Mouse (Mus musculus): ENCODE results near the gene Ptpn14. TPM values are rescaled to one million over a fixed set of nuclear protein-coding genes. Genes with fewer than 3 reads are reported as not detected.

Ptpn14 gene
- polyA plus RNA-seq, 1 experiment from 2014 or later: 4.6 TPM

DNA sequence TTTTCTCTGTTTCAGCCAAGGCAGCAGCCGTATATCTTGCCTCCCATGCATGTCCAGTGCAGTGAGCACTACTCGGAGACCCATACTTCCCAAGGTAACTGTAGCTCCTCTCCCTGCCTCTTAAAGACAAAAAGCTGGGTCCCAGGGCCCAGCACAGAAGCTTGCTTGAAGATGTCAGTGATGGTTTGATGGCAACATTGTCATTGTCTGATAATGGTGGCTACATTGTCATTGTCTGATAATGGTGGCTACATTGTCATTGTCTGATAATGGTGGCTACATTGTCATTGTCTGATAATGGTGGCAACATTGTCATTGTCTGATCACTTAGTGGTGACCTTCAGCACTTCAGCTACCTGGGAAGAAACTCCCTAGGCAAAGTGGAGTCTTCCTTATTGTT lies 118.3 kb downstream of the Ptpn14 start:
- DNase-seq (ENCODE audit: low spot score): no peak
- Histone ChIP-seq H3K9me3 (replicated peaks) (no peaks in the 10 kb centered on the region), H3K27me3 (ENCODE audit: low read depth, poor library complexity, severe bottlenecking) (no peaks in the 10 kb centered on the region), H3K27ac (replicated peaks) (0 out of 2 replicates have a peak overlapping the region, but pooled peaks have one; percentile 17), H3K4me1 (no peaks in the 10 kb centered on the region), H3K4me3 (no peak overlapping the region), H3K36me3 (peaks cover 27% of the 10 kb centered on the region)
- 90% methylated on average over 2 of the region's 2 CpGs for WGBS

DNA sequence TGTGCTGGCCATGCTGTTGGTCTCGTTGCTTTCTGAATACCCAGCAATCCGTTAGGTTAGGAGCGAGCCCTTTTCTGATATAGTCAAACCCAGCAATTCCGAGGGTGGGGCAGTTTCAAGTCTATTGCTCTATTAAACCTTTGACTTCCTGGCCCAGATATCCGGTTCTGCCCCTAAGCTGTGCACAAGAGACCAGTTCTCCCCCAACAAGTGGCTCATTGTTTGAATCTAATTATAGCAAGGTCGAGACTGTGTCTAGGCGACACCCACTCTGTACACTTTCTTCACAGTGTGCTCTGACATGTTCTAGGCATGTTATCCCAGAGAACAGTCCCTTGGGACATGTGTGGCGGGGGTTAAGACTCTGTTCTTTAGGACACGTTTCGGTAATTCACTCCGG lies 121.5 kb downstream of the Ptpn14 start:
- no peak for DNase-seq (ENCODE audit: low spot score)
- peaks cover 24% of the 10 kb centered on the region for H3K36me3 ChIP-seq
- H3K27me3 ChIP-seq (ENCODE audit: low read depth, poor library complexity, severe bottlenecking): no peaks in the 10 kb centered on the region
- no peak overlapping the region for H3K27ac ChIP-seq (replicated peaks)
- 89% methylated on average over 11 of the region's 11 CpGs for WGBS
- no peak overlapping the region for H3K4me3 ChIP-seq
- H3K9me3 ChIP-seq (replicated peaks): no peaks in the 10 kb centered on the region
- no peaks in the 10 kb centered on the region for H3K4me1 ChIP-seq

GRCm38 (mm10) chr1:189852051-189852450 lies 124.0 kb downstream of the Ptpn14 start:
- WGBS: 89% methylated on average over 5 of the region's 5 CpGs
- Histone ChIP-seq H3K4me3 (no peak overlapping the region), H3K27me3 (ENCODE audit: low read depth, poor library complexity, severe bottlenecking) (no peaks in the 10 kb centered on the region), H3K4me1 (no peaks in the 10 kb centered on the region), H3K27ac (replicated peaks) (no peak overlapping the region), H3K9me3 (replicated peaks) (no peaks in the 10 kb centered on the region), H3K36me3 (peaks cover 30% of the 10 kb centered on the region)
- no peak for DNase-seq (ENCODE audit: low spot score)

DNA sequence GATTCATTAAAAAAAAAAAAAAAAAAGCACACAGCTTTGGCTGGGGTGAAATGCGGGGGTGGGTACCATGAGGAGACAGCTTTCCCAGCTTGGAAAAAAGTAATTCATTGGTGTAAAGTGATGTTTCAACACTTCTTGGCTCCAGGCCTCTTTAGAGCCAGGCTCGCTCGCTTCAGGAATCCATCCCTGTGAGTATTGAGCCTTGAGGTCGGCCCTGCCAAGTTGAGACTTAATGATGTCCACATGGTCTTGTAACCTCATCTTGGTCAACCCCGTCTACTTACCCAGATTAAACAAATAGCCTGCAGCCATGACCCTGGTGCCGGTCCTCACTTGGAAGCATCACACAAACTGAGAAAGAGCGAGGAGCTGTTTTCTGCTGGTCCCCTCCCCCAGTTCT lies 124.4 kb downstream of the Ptpn14 start:
- H3K4me3 ChIP-seq: no peak overlapping the region
- H3K4me1 ChIP-seq: no peaks in the 10 kb centered on the region
- 88% methylated on average over 7 of the region's 7 CpGs for WGBS
- H3K9me3 ChIP-seq (replicated peaks): no peaks in the 10 kb centered on the region
- H3K36me3 ChIP-seq: peaks cover 34% of the 10 kb centered on the region
- DNase-seq (ENCODE audit: low spot score): no peak
- H3K27ac ChIP-seq (replicated peaks): no peak overlapping the region
- H3K27me3 ChIP-seq (ENCODE audit: low read depth, poor library complexity, severe bottlenecking): no peaks in the 10 kb centered on the region

- Histone ChIP-seq H3K4me1 (no peaks in the 10 kb centered on the region), H3K36me3 (peaks cover 40% of the 10 kb centered on the region), H3K4me3 (no peak overlapping the region), H3K27ac (replicated peaks) (no peak overlapping the region), H3K27me3 (ENCODE audit: low read depth, poor library complexity, severe bottlenecking) (no peaks in the 10 kb centered on the region), H3K9me3 (replicated peaks) (no peaks in the 10 kb centered on the region)
- 92% methylated on average over 13 of the region's 13 CpGs for WGBS
- no peak for DNase-seq (ENCODE audit: low spot score)
Measured at GRCm38 (mm10) chr1:189854646-189855045, 126.6 kb downstream of the Ptpn14 start.

DNA sequence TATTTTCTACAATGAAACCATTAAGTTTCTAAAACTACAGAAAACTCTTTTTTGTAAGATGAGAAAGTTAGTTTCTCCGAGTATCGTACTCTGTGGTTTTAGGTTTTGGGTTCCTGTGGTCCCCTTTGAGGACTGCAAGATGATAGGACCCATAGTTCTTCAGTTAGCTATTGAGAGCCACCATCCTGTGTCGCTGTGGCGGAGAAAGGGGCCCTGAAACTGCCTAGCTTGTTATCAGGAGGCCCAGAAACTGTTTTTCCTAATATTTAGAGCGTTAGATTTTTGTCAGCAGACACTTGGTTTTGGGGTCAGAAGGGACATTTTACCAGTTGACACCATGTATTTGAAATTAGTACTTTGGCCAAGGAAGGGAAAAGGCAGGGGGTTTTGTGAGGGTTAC lies 127.7 kb downstream of the Ptpn14 start:
- Histone ChIP-seq H3K27me3 (ENCODE audit: low read depth, poor library complexity, severe bottlenecking) (no peaks in the 10 kb centered on the region), H3K9me3 (replicated peaks) (no peaks in the 10 kb centered on the region), H3K27ac (replicated peaks) (no peak overlapping the region), H3K4me3 (no peak overlapping the region), H3K36me3 (peaks cover 30% of the 10 kb centered on the region), H3K4me1 (no peaks in the 10 kb centered on the region; the same call in 1 of the 2 replicates)
- DNase-seq (ENCODE audit: low spot score): no peak
- WGBS: 93% methylated on average over 5 of the region's 5 CpGs

DNA sequence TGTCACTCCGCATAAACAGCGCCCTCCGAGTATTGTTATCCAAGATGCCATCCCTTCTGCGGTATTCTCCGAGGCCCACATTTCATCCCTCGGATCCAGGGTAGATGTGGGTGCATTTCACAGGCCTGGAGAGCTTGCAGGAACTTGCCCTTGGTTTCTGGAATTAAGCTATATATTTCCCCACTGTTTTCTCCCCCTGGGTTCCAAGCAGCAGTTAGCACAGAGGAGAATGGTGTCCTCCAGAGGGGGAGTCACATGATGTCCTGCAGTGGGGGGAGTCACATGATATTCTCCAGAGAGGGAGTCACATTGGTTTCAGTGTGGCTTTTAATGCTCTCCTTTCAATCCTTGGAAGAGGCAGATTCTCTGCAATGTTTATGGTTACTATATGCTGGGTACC lies 130.3 kb downstream of the Ptpn14 start:
- 92% methylated on average over 6 of the region's 6 CpGs for WGBS
- no peaks in the 10 kb centered on the region for H3K27me3 ChIP-seq (ENCODE audit: low read depth, poor library complexity, severe bottlenecking)
- no peak overlapping the region for H3K27ac ChIP-seq (replicated peaks)
- no peaks in the 10 kb centered on the region; the same call in 1 of the 2 replicates for H3K4me1 ChIP-seq
- H3K4me3 ChIP-seq: no peak overlapping the region
- no peak for DNase-seq (ENCODE audit: low spot score)
- peaks cover 18% of the 10 kb centered on the region for H3K36me3 ChIP-seq
- no peaks in the 10 kb centered on the region for H3K9me3 ChIP-seq (replicated peaks)

DNA sequence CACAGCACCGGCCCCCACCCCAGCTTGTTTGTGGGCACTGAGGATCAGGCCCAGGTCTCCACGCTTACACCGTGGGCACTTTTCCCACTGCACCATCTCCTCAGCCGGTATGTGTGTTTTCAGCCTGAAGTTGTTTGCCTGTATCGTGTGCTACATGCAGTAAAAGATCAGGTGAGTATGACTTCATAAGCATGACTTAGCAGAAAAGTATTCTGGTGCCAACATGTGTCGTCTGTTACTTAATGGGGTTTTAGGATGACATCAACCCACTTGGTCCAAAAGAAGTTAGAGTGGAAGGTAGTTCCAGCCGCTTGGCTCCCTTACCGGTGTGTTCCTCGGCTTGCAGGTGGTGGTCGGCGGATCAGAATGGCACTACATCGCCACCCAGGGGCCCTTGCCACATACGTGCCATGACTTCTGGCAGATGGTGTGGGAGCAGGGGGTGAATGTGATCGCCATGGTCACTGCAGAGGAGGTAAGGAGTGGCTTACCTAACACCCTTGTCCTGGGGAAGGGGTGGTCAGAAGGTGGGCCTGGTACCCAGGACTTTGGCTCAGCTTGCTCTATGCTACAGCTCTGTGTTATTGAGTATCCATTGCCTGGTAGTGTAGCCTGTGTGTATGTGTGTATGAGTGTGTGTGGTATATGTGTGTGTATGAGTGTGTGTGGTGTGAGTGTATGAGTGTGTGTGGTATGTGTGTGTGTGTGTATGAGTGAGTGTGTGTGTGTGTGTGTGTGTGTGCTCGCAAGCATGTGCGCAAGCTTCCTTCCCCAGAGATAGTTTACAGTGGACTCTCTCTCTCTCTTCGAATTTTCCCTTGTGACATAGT lies 132.3 kb downstream of the Ptpn14 start:
- no peaks in the 10 kb centered on the region for H3K27me3 ChIP-seq (ENCODE audit: low read depth, poor library complexity, severe bottlenecking)
- no peak overlapping the region for H3K4me3 ChIP-seq
- H3K4me1 ChIP-seq: no peaks in the 10 kb centered on the region; the same call in 1 of the 2 replicates
- H3K9me3 ChIP-seq (replicated peaks): no peaks in the 10 kb centered on the region
- no peak for DNase-seq (ENCODE audit: low spot score)
- no peak overlapping the region for H3K27ac ChIP-seq (replicated peaks)
- peaks cover 25% of the 10 kb centered on the region for H3K36me3 ChIP-seq
- WGBS: 91% methylated on average over 17 of the region's 17 CpGs

- Histone ChIP-seq H3K4me3 (no peak overlapping the region), H3K27ac (replicated peaks) (no peak overlapping the region), H3K27me3 (ENCODE audit: low read depth, poor library complexity, severe bottlenecking) (no peaks in the 10 kb centered on the region), H3K9me3 (replicated peaks) (no peaks in the 10 kb centered on the region), H3K36me3 (peaks cover 28% of the 10 kb centered on the region), H3K4me1 (no peaks in the 10 kb centered on the region; the same call in 1 of the 2 replicates)
- WGBS: 87% methylated on average over 12 of the region's 12 CpGs
- no peak for DNase-seq (ENCODE audit: low spot score)
Measured at GRCm38 (mm10) chr1:189860942-189861315, 132.9 kb downstream of the Ptpn14 start.

GRCm38 (mm10) chr1:189863727-189864126 lies 135.7 kb downstream of the Ptpn14 start:
- DNase-seq (ENCODE audit: low spot score): no peak
- H3K9me3 ChIP-seq (replicated peaks): no peaks in the 10 kb centered on the region
- no peak overlapping the region for H3K4me3 ChIP-seq
- no peak overlapping the region for H3K27ac ChIP-seq (replicated peaks)
- 95% methylated on average over 3 of the region's 3 CpGs for WGBS
- peaks cover 11% of the 10 kb centered on the region; the same call in 1 of the 2 replicates for H3K36me3 ChIP-seq
- no peaks in the 10 kb centered on the region for H3K27me3 ChIP-seq (ENCODE audit: low read depth, poor library complexity, severe bottlenecking)
- H3K4me1 ChIP-seq: peaks cover 7% of the 10 kb centered on the region

DNA sequence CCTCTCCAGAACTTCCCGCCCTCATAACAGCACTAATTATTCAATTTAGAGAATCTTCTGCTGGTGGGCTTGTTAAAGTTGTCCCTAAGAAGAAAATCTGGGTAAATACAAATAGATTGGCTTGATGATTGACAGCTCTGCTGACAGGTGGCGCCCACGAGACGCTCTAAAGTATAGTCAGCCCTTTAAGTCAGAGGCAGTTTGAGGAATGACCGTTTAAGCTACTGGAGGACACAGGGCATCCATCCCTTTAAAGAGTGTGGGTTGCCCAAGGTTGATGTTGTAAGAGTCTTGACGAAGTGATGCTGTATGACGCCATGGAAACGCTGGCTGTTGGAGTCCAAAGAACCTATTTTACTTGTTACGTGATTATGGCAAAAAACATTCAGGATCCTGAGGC lies 136.2 kb downstream of the Ptpn14 start:
- Histone ChIP-seq H3K4me3 (no peak overlapping the region), H3K4me1 (peaks cover 7% of the 10 kb centered on the region), H3K27ac (replicated peaks) (no peak overlapping the region), H3K36me3 (peaks cover 11% of the 10 kb centered on the region; the same call in 1 of the 2 replicates), H3K9me3 (replicated peaks) (no peaks in the 10 kb centered on the region), H3K27me3 (ENCODE audit: low read depth, poor library complexity, severe bottlenecking) (no peaks in the 10 kb centered on the region)
- no peak for DNase-seq (ENCODE audit: low spot score)
- WGBS: 83% methylated on average over 9 of the region's 9 CpGs

GRCm38 (mm10) chr1:189864846-189865560 lies 136.9 kb downstream of the Ptpn14 start:
- H3K9me3 ChIP-seq (replicated peaks): no peaks in the 10 kb centered on the region
- no peak overlapping the region for H3K27ac ChIP-seq (replicated peaks)
- no peaks in the 10 kb centered on the region for H3K27me3 ChIP-seq (ENCODE audit: low read depth, poor library complexity, severe bottlenecking)
- peaks cover 7% of the 10 kb centered on the region for H3K4me1 ChIP-seq
- 89% methylated on average over 15 of the region's 15 CpGs for WGBS
- peaks cover 17% of the 10 kb centered on the region for H3K36me3 ChIP-seq
- H3K4me3 ChIP-seq: no peak overlapping the region
- no peak for DNase-seq (ENCODE audit: low spot score)

DNA sequence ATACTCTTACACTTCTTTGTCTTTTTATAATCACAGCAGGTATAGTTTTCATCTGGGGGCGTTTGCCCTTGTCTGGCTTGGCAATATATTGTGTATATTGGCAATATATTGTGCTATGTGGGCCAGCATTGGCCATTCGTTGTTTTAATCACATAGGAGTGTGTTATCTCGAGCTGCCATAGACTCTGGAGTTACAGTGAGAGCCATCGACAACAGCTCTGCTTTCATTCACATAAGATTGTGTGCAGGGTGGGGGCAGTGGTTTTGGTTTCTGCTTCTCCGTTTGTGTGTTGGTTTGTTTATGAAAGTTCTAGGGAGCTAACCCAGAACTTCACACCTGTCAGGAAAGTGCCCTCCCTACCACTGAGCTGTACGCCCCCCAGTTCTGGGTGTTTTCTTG lies 138.6 kb downstream of the Ptpn14 start:
- peaks cover 7% of the 10 kb centered on the region for H3K4me1 ChIP-seq
- H3K4me3 ChIP-seq: no peak overlapping the region
- no peak for DNase-seq (ENCODE audit: low spot score)
- H3K27ac ChIP-seq (replicated peaks): 0 out of 2 replicates have a peak overlapping the region, but pooled peaks have one; percentile 61
- H3K9me3 ChIP-seq (replicated peaks): no peaks in the 10 kb centered on the region
- WGBS: 89% methylated on average over 6 of the region's 6 CpGs
- H3K27me3 ChIP-seq (ENCODE audit: low read depth, poor library complexity, severe bottlenecking): no peaks in the 10 kb centered on the region
- peaks cover 25% of the 10 kb centered on the region for H3K36me3 ChIP-seq

Data from midbrain, embryonic 10.5 days (tissue).